Mouse (Mus musculus): ENCODE results near the gene Zfp651.

DNA sequence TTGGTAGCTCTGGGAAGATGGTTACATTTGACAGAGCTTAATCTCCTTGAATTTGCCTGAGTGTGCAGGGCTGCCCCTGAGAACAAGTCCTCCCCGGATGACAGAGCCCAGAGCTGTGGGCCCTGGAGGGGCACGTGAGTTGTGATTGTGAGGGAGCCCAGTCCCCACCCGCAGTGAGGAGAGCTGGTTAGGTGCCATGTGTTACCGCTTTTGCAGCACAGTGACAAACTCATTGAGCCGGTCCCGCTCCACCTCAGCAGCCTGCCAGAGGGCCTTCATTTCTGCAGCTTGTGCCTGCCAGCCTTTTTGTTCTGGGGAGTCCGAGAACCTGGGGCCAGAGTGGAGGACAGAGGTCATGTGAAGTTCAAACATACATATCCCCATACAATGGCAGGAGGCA is 48.8 kb downstream of the Zfp651 start:
- no peak for TF ChIP-seq CTCF (IDR thresholded peaks at IDR 0.05; ENCODE audit: low read depth)
- no peak for TF ChIP-seq EP300 (optimal IDR thresholded peaks at IDR 0.05)
